Mouse (Mus musculus) stomach, postnatal 0 days (tissue): ENCODE measurements around the gene Nfib.

ENCODE experiments used
- CTCF ChIP-seq: IDR thresholded peaks from 2 replicates; pipeline ENCODE4 v1.5.1; 2016; ENCODE audit warnings: antibody characterized with exemption, low read depth, mild to moderate bottlenecking, moderate library complexity
- EP300 ChIP-seq: optimal IDR thresholded peaks from 2 replicates; pipeline ENCODE3; 2016; ENCODE audit warnings: antibody characterized with exemption

DNA sequence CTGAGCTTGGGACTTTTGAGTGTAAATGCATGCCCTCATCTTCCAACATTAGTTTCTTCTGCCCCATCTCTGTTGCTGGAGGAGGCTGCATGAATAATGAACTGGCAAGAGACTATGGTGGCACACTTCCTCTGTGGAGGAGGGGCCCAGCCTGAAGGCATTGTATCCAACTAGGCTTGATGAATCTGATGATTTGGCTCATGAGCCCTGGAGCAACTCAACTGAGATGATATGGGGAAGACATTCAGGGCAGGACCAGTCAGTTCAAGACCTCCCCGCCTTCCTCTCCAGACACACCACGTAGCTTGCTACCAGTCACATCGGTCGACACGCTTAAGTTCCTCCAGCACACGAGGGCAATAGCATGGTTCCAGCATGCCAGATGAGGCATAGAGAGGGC, 22.0 kb downstream of the Nfib start:
- TF ChIP-seq CTCF (no peak), EP300 (no peak)
